Mouse (Mus musculus) layer of hippocampus, adult 18-20 months (tissue): ENCODE measurements at regions not wholly inside any gene's neighbourhood (a gene's known extent, or its start where the extent isn't known, plus 50 kb on each side); places are given as distances from the start of the nearest gene placed in this dataset.

ENCODE experiments used
- DNase-seq, 2 experiments: peaks; one replicate each; pipeline ENCODE4 v3.0.0; 2022; ENCODE audit warnings: low spot score in 2 of 2

GRCm38 (mm10) chr2:171676083-171676482 lies 367.2 kb downstream of the Cbln4 start:
- no peak for DNase-seq

GRCm38 (mm10) chr2:171675411-171675810 lies 367.9 kb downstream of the Cbln4 start:
- DNase-seq, result no peak

- no peak for DNase-seq
These were observed 372.2 kb downstream of the Cbln4 start for GRCm38 (mm10) chr2:171670945-171671547.

GRCm38 (mm10) chr2:171668791-171669645 lies 374.2 kb downstream of the Cbln4 start:
- no peak for DNase-seq

- DNase-seq, result no peak
These were observed 380.7 kb downstream of the Cbln4 start for GRCm38 (mm10) chr2:171662571-171662970.

- DNase-seq, result no peak
These were observed 381.3 kb downstream of the Cbln4 start for GRCm38 (mm10) chr2:171661896-171662511.

GRCm38 (mm10) chr2:171657125-171657524 lies 386.1 kb downstream of the Cbln4 start:
- DNase-seq, result no peak

- peak in 1 of 2 experiments; percentile 2 for DNase-seq
These were observed 401.5 kb downstream of the Cbln4 start for GRCm38 (mm10) chr2:171641730-171642129.

- DNase-seq, result no peak
These were observed 402.8 kb downstream of the Cbln4 start for GRCm38 (mm10) chr2:171640478-171640877.

- DNase-seq, result no peak
These were observed 404.3 kb downstream of the Cbln4 start for GRCm38 (mm10) chr2:171638931-171639330.

- no peak for DNase-seq
These were observed 406.4 kb downstream of the Cbln4 start for GRCm38 (mm10) chr2:171636837-171637236.

- DNase-seq, result no peak
These were observed 409.7 kb downstream of the Cbln4 start for GRCm38 (mm10) chr2:171633355-171634097.

- no peak for DNase-seq
These were observed 413.1 kb downstream of the Cbln4 start for GRCm38 (mm10) chr2:171630101-171630715.

- no peak for DNase-seq
These were observed 414.9 kb downstream of the Cbln4 start for GRCm38 (mm10) chr2:171628182-171628850.

- no peak for DNase-seq
These were observed 422.6 kb downstream of the Cbln4 start for GRCm38 (mm10) chr2:171620668-171621067.

- DNase-seq, result no peak
These were observed 423.0 kb downstream of the Cbln4 start for GRCm38 (mm10) chr2:171620253-171620652.

GRCm38 (mm10) chr2:171618771-171619170 lies 424.5 kb downstream of the Cbln4 start:
- DNase-seq, result no peak

- no peak for DNase-seq
These were observed 424.9 kb downstream of the Cbln4 start for GRCm38 (mm10) chr2:171618333-171618732.

GRCm38 (mm10) chr2:171615462-171615861 lies 427.8 kb downstream of the Cbln4 start:
- DNase-seq, result no peak

GRCm38 (mm10) chr2:171605064-171605463 lies 438.2 kb downstream of the Cbln4 start:
- no peak for DNase-seq
